Mouse (Mus musculus): Measurements from ENCODE around the gene Gnao1.

GRCm38 (mm10) chr8:93945781-93946180 lies 136.0 kb downstream of the Gnao1 start:
- TF ChIP-seq CTCF (IDR thresholded peaks at IDR 0.05; ENCODE audit: extremely low read depth, insufficient read depth, low read length) (no peak), POLR2A (IDR thresholded peaks at IDR 0.05; ENCODE audit: extremely low read depth, insufficient read depth, low read length) (no peak)

Measured in cortical plate, adult 2 months (tissue).